Mouse (Mus musculus): Measurements from ENCODE around the gene Nit1.
A peak's percentile ranks its signal among the peaks of the same experiment; 100 is the strongest.
"Not testable (repeated sequence)": the region's sequence is repeated elsewhere in the genome, so short reads cannot be mapped to it uniquely, and the experiment has no call there.

Gene Nit1

GRCm38 (mm10) chr1:171349210-171349609 is 3.8 kb upstream of the Nit1 start:
- DNase-seq, result peak in 1 of 2 experiments; percentile 47

GRCm38 (mm10) chr1:171348665-171349064 is 3.2 kb upstream of the Nit1 start:
- peak in 1 of 2 experiments; percentile 24 for DNase-seq

GRCm38 (mm10) chr1:171346095-171346450 is 627 bp upstream of the Nit1 start:
- DNase-seq, result peak; percentile 31 to 38

- no peak for DNase-seq
Measured at GRCm38 (mm10) chr1:171344715-171345114, 731 bp downstream of the Nit1 start.

- peak; percentile 83 to 90 for DNase-seq
Measured at GRCm38 (mm10) chr1:171343922-171344677, 1.3 kb downstream of the Nit1 start.

- DNase-seq, result peak; percentile 22 to 65
Measured at GRCm38 (mm10) chr1:171342262-171343207, 2.9 kb downstream of the Nit1 start.

- peak in 1 of 2 experiments; percentile 6 for DNase-seq
Measured at GRCm38 (mm10) chr1:171330216-171330560, 15.3 kb downstream of the Nit1 start.

- DNase-seq, result peak; percentile 37 to 79
Measured at GRCm38 (mm10) chr1:171329433-171330215, 15.8 kb downstream of the Nit1 start.

- peak; percentile 90 to 97 for DNase-seq
Measured at GRCm38 (mm10) chr1:171328839-171329432, 16.5 kb downstream of the Nit1 start, which contains the start of gene Dedd. Dedd (plus strand) TSS chr1:171329145.

- DNase-seq, result no peak
Measured at GRCm38 (mm10) chr1:171328244-171328643, 17.2 kb downstream of the Nit1 start.

- not testable (repeated sequence) for DNase-seq
Measured at GRCm38 (mm10) chr1:171326588-171326987, 18.9 kb downstream of the Nit1 start.

GRCm38 (mm10) chr1:171325571-171325970 is 19.9 kb downstream of the Nit1 start:
- no peak for DNase-seq

GRCm38 (mm10) chr1:171322012-171322411 is 23.4 kb downstream of the Nit1 start:
- DNase-seq, result peak; percentile 43 to 81

- DNase-seq, result no peak
Measured at GRCm38 (mm10) chr1:171321415-171321814, 24.0 kb downstream of the Nit1 start.

GRCm38 (mm10) chr1:171320151-171320550 is 25.3 kb downstream of the Nit1 start:
- DNase-seq, result peak in 1 of 2 experiments; percentile 35

- DNase-seq, result peak; percentile 34 to 66
Measured at GRCm38 (mm10) chr1:171319748-171320147, 25.7 kb downstream of the Nit1 start.

GRCm38 (mm10) chr1:171309321-171309720 is 36.1 kb downstream of the Nit1 start:
- no peak for DNase-seq

- not testable (repeated sequence) for DNase-seq
Measured at GRCm38 (mm10) chr1:171306157-171306556, 39.3 kb downstream of the Nit1 start.

GRCm38 (mm10) chr1:171298226-171298625 is 47.2 kb downstream of the Nit1 start:
- no peak for DNase-seq

GRCm38 (mm10) chr1:171295063-171295402 is 50.4 kb downstream of the Nit1 start:
- no peak for DNase-seq

- peak; percentile 87 to 93 for DNase-seq
Measured at GRCm38 (mm10) chr1:171294298-171295062, 51.0 kb downstream of the Nit1 start, which contains the start of gene Ufc1. Ufc1 (minus strand) TSS chr1:171295024.

GRCm38 (mm10) chr1:171293906-171294297 is 51.5 kb downstream of the Nit1 start:
- no peak for DNase-seq

Data from kidney, postnatal 25 days (tissue).